Mouse (Mus musculus) thymus, postnatal 0 days (tissue): ENCODE measurements around the gene Cd84. TPM values are rescaled to one million over a fixed set of nuclear protein-coding genes. Genes with fewer than 3 reads are reported as not detected.

Source experiments
- DNase-seq: peaks from one replicate; pipeline ENCODE4 v3.0.0-alpha.2; 2015; ENCODE audit warnings: low spot score
- polyA plus RNA-seq: library from polyadenylated mRNA; unstranded; fragments of >200 nt; fragmentation: Nextera tagmentation; extraction: Ambion mirVana; gene quantifications from 2 replicates; pipeline ENCODE4 v1.2.1, GENCODE M21; 2015

Gene Cd84
- polyA plus RNA-seq, 1 experiment from 2014 or later = 52.1 TPM

DNA sequence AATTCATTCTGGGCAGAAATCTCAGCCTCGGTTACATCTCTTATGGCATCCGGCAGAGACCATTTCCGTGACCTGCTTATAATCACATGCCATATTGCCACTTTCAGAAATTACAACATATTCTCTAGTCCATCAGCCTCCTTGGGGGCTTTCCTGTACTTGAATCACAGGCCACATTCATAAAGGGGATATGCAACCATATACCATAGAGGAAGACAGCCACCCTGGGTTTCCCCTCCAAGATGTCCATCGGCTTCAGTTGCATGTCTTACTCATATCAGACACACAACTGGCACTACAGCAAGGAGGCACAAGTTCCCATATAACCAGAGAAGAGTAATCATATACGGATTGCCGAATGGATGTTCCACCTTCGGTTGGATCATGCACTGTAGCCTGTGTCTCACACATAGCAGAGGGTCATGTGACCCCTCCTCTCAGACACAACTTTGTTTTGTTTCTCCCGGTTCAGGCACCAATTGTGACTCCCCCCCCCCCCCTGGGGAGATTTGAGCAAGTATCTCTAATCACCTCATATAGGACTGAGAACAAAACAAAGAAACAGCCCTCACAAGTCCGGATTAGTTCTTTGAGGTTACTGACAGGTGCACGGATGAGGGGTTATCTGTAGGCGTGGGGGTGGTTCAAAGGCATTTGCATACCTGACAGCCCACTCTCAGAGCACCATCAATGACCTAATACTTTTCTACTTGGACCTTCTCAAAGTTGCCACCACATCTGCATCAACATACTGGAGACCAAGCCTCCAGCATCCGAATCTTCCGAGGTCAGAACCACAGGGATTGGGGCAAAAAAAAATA, 76.4 kb downstream of the Cd84 start:
- no peak for DNase-seq

DNA sequence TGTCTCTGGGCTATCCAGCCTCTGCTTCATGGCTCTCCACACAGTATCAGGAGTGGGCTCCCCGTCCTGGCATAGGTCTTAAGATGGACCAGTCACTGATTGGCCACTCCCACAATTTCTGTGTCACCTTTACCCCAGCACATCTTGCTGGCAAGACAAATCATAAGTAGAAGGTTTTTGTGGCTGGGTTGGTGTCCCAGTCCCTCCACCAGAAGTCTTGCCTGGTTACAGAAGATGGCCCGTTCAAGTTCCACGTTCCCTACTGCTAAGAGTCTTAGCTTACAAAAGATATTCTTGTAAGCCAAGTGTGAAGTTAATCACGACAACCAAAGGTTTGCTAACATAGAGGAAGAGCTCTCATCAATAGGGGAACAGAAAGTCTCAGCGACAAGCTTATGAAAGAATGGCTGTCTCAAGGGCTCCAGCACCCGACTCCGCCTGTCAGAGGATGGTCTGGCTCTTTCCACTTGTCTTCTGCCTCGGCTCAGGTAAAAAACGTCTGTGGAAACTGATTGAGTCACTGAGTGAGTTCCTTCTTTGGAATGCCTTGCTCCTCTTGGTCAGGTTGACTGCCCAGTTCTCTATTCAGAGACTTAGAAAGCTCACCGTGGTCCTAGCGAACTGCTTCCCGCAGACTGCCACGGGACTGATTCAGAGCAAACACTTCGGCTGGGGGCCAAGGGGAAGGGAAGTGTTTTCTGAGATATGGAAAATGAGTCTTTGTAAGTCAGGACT, 78.0 kb downstream of the Cd84 start, which contains the start of gene Slamf6:
Gene Slamf6, plus strand, starts transcription at position 211 of the 735 bp plus-strand sequence.
- DNase-seq = peak; percentile 59

DNA sequence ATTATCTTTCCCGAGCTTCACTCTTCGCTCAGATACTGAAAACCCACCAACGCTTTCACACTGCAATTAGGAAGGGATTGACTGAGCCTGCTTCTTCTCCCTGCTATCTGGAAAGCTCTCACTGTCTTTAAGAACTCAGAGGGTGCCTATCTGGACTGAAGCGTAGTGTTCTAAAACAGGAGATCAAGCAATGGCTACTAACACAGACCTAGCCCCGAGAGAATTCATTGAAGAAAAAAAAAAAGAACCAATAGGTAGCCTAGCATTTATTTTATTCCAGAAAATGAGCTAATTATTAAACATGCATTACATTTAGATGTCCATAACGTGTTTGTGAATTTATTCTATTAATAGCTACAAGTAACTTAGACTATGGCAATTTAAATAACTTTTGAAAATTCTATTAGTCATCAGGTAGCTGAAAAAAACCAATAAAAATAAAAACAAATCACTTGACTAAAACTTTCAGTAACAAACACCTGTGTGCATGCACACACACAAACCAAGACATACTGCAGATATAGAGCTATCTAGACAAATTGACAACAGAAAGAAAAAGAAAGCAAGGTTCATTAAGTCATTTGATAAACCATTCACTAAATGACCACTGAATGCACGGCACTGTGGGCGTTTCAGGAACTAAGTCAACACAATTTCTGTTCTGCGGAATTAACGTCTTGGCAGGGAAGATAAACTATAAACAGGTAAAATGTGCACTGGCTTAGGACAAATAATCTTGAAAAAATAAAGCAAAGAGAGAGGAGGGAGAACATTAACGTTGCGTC, 78.8 kb downstream of the Cd84 start:
- peak; percentile 39 for DNase-seq

DNA sequence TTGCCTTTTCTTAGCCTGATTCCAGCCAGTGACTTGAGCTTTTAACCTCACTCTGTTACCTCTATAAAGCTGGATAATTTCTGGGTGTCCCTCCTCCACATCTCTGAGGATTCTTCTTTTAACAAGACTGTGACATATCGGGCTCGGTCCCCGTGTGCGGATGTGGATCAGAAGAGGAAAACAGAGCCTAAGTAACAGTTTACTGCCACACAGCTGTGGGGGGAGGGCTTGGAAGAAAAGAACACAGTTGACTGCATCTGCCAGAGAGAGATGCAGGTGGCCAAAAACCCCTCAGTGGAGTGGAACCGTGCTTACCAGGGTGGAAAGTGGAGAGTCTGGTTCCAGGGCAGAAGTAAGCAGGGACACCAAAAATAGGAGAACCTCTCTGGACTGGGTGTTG, 79.7 kb downstream of the Cd84 start:
- peak; percentile 91 for DNase-seq

DNA sequence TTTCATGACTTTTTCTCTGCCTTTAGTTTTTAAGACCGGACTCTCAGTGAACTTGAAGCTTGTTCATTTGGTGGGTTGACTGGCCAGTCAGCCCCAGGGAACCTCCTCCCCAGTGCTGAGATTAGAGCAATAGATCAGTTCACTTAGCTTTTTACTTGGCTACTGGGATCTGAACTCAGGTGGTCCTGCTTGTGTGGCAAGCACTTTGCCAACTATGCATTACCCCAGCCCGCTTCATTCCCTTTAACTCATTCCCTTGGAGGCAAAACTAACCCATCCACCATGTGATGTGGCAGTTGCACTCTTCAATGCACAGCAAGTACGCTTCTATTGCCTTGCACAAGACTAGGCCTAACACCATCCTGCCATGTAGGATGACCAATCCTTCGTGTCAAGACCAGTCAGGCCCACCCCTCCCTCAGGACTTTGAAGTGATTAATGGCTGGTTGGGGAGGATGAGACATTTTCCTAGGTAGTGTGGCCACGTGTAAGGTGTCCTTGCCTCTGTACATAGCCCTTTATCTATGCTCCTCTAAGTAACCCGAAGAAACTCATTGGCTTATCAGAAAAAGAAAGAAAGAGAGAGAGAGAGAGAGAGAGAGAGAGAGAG, 80.5 kb downstream of the Cd84 start:
- DNase-seq = no peak

DNA sequence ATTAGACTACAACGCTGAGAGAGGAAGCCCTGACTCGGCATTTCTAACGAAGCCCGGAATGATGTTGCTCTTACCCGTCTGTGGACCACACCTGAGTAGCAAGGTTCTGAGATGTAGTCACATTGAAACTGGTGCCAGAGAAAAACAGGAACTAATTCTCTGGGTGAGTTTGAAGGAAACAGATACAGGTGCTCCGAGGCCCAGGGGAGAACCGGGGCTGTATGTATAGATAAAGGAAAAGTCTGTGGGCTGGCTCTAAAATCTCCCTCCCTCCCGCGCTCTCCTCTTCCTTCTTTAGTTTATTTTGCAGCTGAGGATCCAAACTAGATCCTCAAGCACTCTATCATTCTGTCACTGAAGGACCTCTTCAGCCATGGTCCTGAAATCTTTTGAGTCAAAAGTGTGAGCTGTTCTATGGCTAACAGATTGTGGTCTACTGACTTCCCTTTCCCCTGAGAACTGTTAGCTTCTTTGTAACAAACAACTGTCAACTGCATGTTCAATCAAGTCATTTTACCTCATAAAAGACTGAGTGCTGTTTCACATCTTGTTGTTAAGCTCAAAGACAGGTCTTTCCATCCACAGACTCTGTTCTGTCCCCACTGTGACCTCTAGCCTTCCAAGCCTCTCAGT, 81.6 kb downstream of the Cd84 start:
- peak; percentile 77 for DNase-seq

DNA sequence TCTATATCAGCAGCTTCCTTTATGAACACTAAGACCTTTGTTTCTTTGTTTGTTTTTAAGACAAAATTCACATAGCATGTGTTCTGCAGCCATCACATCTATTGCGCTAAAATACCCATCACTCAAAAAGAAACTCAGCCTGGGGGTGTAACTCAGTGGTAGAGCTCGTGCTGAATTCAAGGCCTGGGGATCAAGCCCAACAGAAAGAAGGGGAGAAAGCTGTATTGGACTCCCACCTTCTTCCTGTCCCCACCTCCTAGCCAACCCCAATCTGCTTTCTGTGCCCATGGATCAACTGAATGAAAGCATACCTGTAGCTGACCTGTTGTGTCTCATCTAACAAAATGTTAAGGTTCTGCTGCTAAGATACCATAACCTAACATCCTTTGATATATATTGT, 82.1 kb downstream of the Cd84 start:
- no peak for DNase-seq

DNA sequence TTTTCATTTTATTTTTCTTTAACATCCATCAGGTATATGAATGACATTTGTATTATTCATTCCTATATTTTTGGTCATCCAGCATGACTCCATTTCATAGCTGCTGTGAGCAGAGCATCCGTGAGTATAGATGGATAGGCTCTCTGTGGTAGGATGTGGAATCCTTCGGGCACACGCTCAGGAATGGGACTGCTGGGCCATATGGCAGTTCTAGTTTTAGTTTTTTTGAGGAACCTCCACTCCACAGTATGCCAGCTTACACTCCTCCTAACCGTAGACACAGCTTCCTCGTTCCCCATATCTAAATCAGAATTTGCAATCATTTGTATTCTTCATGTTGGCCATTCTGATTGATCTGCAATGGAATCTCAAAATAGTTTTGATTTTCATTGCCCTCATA, 83.3 kb downstream of the Cd84 start:
- no peak for DNase-seq

DNA sequence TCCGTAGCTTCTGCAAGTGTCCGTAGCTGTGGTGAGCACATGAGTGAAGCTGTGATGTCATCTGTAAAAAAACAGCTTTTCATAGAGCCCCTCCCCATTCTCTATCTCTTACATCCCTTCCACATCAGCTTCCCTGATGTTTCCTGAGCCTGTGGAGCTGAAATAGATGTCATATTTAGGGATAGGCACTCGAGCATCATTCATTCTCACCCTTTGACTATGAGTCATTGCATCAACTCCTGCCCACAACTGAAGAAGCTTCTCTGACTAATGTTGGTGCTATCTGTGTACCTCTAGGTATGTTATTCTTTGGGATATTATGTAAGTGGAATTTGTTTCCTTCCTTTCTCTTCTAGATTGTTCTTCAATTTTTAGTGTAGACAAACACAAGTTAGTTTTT, 85.4 kb downstream of the Cd84 start:
- no peak for DNase-seq

DNA sequence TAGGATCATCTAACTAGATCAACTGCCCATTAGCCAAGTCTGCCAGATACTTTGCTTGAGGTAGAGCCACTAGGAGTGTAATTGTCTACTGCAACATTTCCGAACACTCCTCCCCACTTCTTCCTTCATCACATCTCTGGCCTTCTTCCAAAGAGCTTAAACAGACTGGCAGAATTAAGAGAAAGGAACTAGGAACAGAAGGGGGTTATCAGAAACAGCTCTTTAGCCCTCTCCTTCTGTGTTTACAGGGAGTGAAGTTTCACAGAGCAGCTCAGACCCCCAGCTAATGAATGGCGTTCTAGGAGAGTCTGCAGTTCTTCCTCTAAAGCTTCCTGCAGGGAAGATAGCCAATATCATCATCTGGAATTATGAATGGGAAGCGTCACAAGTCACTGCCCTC, 94.4 kb downstream of the Cd84 start:
- no peak for DNase-seq

DNA sequence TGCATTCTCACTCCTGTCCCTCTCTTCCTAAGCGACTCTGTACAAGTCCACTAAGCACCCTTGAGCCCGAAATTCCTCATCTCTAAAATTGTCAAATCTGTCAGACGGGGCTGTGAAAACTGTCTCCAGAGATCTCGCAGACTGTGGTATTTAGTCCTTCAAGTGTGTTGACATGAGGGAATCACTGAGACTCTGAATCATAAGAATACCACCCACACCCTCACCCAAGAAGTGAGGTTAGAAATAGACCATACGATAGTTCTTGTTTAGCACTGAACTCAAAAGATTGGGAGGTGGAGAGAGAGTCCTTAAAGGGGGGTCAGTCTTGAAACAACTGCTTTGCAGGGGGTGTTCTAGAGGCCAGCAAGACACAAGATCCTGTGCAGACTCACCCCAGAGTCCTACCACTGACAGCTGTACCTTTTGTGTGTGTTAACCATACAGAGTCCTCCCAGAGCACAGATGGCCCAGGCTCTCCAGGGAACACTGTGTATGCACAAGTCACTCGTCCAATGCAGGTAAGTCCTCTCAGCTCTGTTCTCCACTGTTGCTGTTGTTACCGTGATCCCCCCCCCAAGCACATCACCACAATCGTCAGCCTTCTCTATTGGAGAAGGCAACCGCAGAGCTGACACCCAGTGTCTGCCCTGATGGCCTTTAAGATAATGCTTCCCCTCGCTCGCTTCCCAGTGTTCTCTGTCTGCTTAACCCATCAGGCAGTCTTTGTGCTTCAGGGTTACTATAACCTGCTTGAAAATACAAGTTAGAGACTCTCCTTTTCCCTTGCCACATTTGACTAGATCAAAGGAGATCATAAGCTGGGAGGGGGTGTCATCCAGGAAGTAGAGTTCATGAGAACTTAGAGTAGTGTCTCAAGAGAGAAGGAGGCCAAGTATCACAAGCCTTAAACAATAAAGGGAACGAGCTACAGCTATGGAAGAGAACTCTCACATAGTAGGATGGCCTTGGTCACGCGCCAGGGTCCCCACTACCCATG, 99.8 kb downstream of the Cd84 start:
- peak; percentile 71 for DNase-seq

Other genes with a start within 250 kb of the Cd84 start
- gene Ly9, start 232.3 kb upstream of the Cd84 start, polyA plus RNA-seq = 22.4 and 22.7 TPM in 2 replicates
- gene Slamf7, start 186.7 kb upstream of the Cd84 start, polyA plus RNA-seq = 4.1 and 4.7 TPM in 2 replicates
- 100 and 114 TPM in 2 replicates for gene Cd48, start 157.7 kb upstream of the Cd84 start, polyA plus RNA-seq
- 26.0 and 28.0 TPM in 2 replicates for gene Slamf1, start 72.6 kb upstream of the Cd84 start, polyA plus RNA-seq
- gene Gm10521, start 56.0 kb downstream of the Cd84 start, polyA plus RNA-seq = 0.39 and 0.88 TPM in 2 replicates
- 228 and 249 TPM in 2 replicates for gene Slamf6, start 77.8 kb downstream of the Cd84 start, polyA plus RNA-seq
- gene Vangl2, start 188.7 kb downstream of the Cd84 start, polyA plus RNA-seq = 15.4 and 17.4 TPM in 2 replicates
- not detected in 2 replicates for gene Nhlh1, start 217.9 kb downstream of the Cd84 start, polyA plus RNA-seq
- 115 and 123 TPM in 2 replicates for gene Copa, start 242.8 kb downstream of the Cd84 start, polyA plus RNA-seq
- gene Ncstn, start 243.1 kb downstream of the Cd84 start, polyA plus RNA-seq = 69.2 and 75.0 TPM in 2 replicates